ENCODE assay signal across 9 mouse cellular contexts in genomic region chr7:100550338-100551007, GRCm38 (mm10). TPM values are rescaled to one million over a fixed set of nuclear protein-coding genes. Genes with fewer than 3 reads are reported as not detected.
A peak's percentile ranks its signal among the peaks of the same experiment; 100 is the strongest.
DNase-seq lines count a peak whose midpoint lies in the region; ATAC-seq and TF ChIP-seq lines count a peak whose summit lies in the region.
"Had no signal": no experiment of that assay in that cellular context is flagged by ENCODE, and none has a peak within 500 bp of the region (broad histone marks: within the 10 kb centered on the region; RNA-seq: fewer than 3 reads in every experiment).

No protein-coding gene starts in this region.

- dilution Hi-C loops in CH12.LX (cut with MboI; ENCODE audit: extremely low pct_ligation_motif_present, extremely low pct_unique_long_range_greater_than_20kb, low sequenced_read_pairs) = no loop called here

- in situ Hi-C loops in CH12.LX (cut with MboI; ENCODE audit: low pct_ligation_motif_present, low pct_unique_long_range_greater_than_20kb, low sequenced_read_pairs) = no loop called here

- DNase-seq in heart, postnatal 25 days (ENCODE audit: low spot score) = no peak
- DNase-seq in CH12.LX (ENCODE audit: extremely low read depth) (no peak), adipocyte (ENCODE audit: low spot score) (peak; percentile 9)
- peak; percentile 46 for DNase-seq in lung, postnatal 36 days
- DNase-seq in thymus, adult 2 months = no peak

- peaks cover 38% of the 10 kb centered on the region for H3K4me1 ChIP-seq in heart, embryonic 12.5 days (replicated peaks)
- H3K4me1 ChIP-seq in CH12.LX (ENCODE audit: control insufficient read depth in 1 of 2, insufficient read depth in 2 of 2) = no peaks in the 10 kb centered on the region
- peaks cover 7% of the 10 kb centered on the region; the same call in 1 of the 2 replicates for H3K4me1 ChIP-seq in heart, embryonic 16.5 days (ENCODE audit: control insufficient read depth, insufficient read depth, low read length)
- H3K4me1 ChIP-seq in thymus, adult 2 months (replicated peaks; ENCODE audit: control insufficient read depth, insufficient read depth, low read length) = no peaks in the 10 kb centered on the region

- H3K9ac ChIP-seq in heart, embryonic 12.5 days = no peak overlapping the region; the same call in 1 of the 2 replicates
- H3K9ac ChIP-seq in CH12.LX (ENCODE audit: insufficient read depth, low read depth) = no peak overlapping the region
- no peak overlapping the region for H3K9ac ChIP-seq in heart, embryonic 16.5 days (ENCODE audit: low read length)
- H3K9ac ChIP-seq: neural tube, embryonic 12.5 days had no signal

- intact Hi-C loops in heart, postnatal 25 days (cut with DNase I) = no loop called here

- H3K27ac ChIP-seq in heart, embryonic 12.5 days (ENCODE audit: poor library complexity, severe bottlenecking) = peak overlapping the region; percentile 58
- no peak overlapping the region for H3K27ac ChIP-seq in CH12.LX (ENCODE audit: insufficient read depth, low read depth)
- H3K27ac ChIP-seq in heart, embryonic 16.5 days (ENCODE audit: low read length) = peak overlapping the region; percentile 61
- no peak overlapping the region for H3K27ac ChIP-seq in thymus, adult 2 months (ENCODE audit: control insufficient read depth, insufficient read depth, low read length)
- H3K27ac ChIP-seq: neural tube, embryonic 12.5 days had no signal

- H3K4me3 ChIP-seq in heart, embryonic 12.5 days = no peak overlapping the region
- no peak overlapping the region for H3K4me3 ChIP-seq in CH12.LX (replicated peaks in 1 of 3; ENCODE audit: low read depth in 2 of 3, low read length in 2 of 3, poor library complexity in 1 of 3)
- H3K4me3 ChIP-seq in heart, embryonic 16.5 days (ENCODE audit: low read length) = no peak overlapping the region
- no peak overlapping the region for H3K4me3 ChIP-seq in thymus, adult 2 months (ENCODE audit: control insufficient read depth, insufficient read depth, low read length)
- H3K4me3 ChIP-seq: neural tube, embryonic 12.5 days had no signal

- H3K36me3 ChIP-seq in heart, embryonic 12.5 days = peaks cover 22% of the 10 kb centered on the region
- peaks cover 11 to 80% of the 10 kb centered on the region in 2 experiments for H3K36me3 ChIP-seq in CH12.LX (replicated peaks in 1 of 2; ENCODE audit: control insufficient read depth in 1 of 2, insufficient read depth in 1 of 2, low read length in 1 of 2)
- peaks cover 6% of the 10 kb centered on the region; the same call in 1 of the 2 replicates for H3K36me3 ChIP-seq in heart, embryonic 16.5 days (ENCODE audit: control insufficient read depth, insufficient read depth)
- H3K36me3 ChIP-seq in thymus, adult 2 months (ENCODE audit: control insufficient read depth, insufficient read depth, low read length) = no peaks in the 10 kb centered on the region

- no peak overlapping the region for H3K4me2 ChIP-seq in heart, embryonic 12.5 days
- no peak overlapping the region for H3K4me2 ChIP-seq in CH12.LX (ENCODE audit: insufficient read depth, low read depth, poor library complexity, severe bottlenecking)
- H3K4me2 ChIP-seq in heart, embryonic 16.5 days (ENCODE audit: low read depth, low read length) = no peak overlapping the region
- H3K4me2 ChIP-seq: neural tube, embryonic 12.5 days had no signal

- no peak for TF ChIP-seq POLR2A in CH12.LX (IDR thresholded peaks at IDR 0.05; ENCODE audit: low read depth, low read length)
- no peak for TF ChIP-seq POLR2A in thymus, adult 2 months (IDR thresholded peaks at IDR 0.05; ENCODE audit: control insufficient read depth, extremely low read depth, insufficient read depth, low read length, poor library complexity)

- WGBS in heart, embryonic 12.5 days = 45% methylated on average over 5 of the region's 5 CpGs
- 39% methylated on average over 5 of the region's 5 CpGs for WGBS in heart, embryonic 16.5 days
- 86% methylated on average over 5 of the region's 5 CpGs for WGBS in thymus, adult 2 months

- H3K27me3 ChIP-seq in heart, embryonic 12.5 days (replicated peaks) = no peaks in the 10 kb centered on the region
- H3K27me3 ChIP-seq in CH12.LX (replicated peaks) = no peaks in the 10 kb centered on the region
- no peaks in the 10 kb centered on the region for H3K27me3 ChIP-seq in heart, embryonic 16.5 days (ENCODE audit: control insufficient read depth, insufficient read depth, low read length)
- H3K27me3 ChIP-seq in thymus, adult 2 months (ENCODE audit: control insufficient read depth, insufficient read depth, low read length) = no peaks in the 10 kb centered on the region
- H3K27me3 ChIP-seq: neural tube, embryonic 12.5 days had no signal

- H3K9me3 ChIP-seq in heart, embryonic 12.5 days (replicated peaks) = no peaks in the 10 kb centered on the region
- H3K9me3 ChIP-seq in CH12.LX (replicated peaks; ENCODE audit: low read length) = no peaks in the 10 kb centered on the region
- no peaks in the 10 kb centered on the region for H3K9me3 ChIP-seq in heart, embryonic 16.5 days (replicated peaks; ENCODE audit: control insufficient read depth, low read length)
- H3K9me3 ChIP-seq: neural tube, embryonic 12.5 days had no signal

- TF ChIP-seq EP300 in CH12.LX (IDR thresholded peaks at IDR 0.05; ENCODE audit: low read length) = no peak

- TF ChIP-seq RAD21 in CH12.LX (IDR thresholded peaks at IDR 0.05; ENCODE audit: low read depth, low read length) = peak; percentile 13

- H3K79me2 ChIP-seq in CH12.LX (replicated peaks; ENCODE audit: control insufficient read depth, extremely low read depth, insufficient read depth, poor library complexity, severe bottlenecking) = no peaks in the 10 kb centered on the region

- no peak for ATAC-seq in heart, embryonic 12.5 days (ENCODE audit: insufficient number of reproducible peaks, low FRiP score)
- ATAC-seq in heart, embryonic 16.5 days (replicated peaks; ENCODE audit: extremely low read depth, insufficient read depth, low FRiP score) = peak; percentile 54; the same call in 1 of the 2 replicates
- ATAC-seq in granulocyte monocyte progenitor cell, adult 5-6 weeks (replicated peaks; ENCODE audit: poor library complexity, severe bottlenecking) = no peak

- peak in 1 of 2 experiments; percentile 41; a peak in 2 of 4 replicates for TF ChIP-seq CTCF in CH12.LX (conservative IDR thresholded peaks at IDR 0.05 in 1 of 2, IDR thresholded peaks at IDR 0.05 in 1 of 2; ENCODE audit: low read depth in 2 of 2, low read length in 2 of 2)
- no peak for TF ChIP-seq CTCF in thymus, adult 2 months (IDR thresholded peaks at IDR 0.05; ENCODE audit: borderline replicate concordance, control insufficient read depth, extremely low read depth, insufficient read depth, low read length, poor library complexity)

RNA-seq across cellular contexts. Expression of gene Coa4, which starts 13.6 kb away (rescaled TPM):
- 18.9 and 19.2 TPM in 2 replicates for polyA plus RNA-seq in heart, embryonic 12.5 days (2016; fragmentation: Nextera tagmentation; extraction: Ambion mirVana)
- total RNA-seq in heart, postnatal 25 days (2021) = 10 to 100 TPM; 14.1 to 16.3 TPM
- total RNA-seq in CH12.LX (2012; rRNA removed) (22.9 and 25.5 TPM in 2 replicates), CH12.LX (2014; rRNA removed) (20.3 and 24.1 TPM in 2 replicates)
- 22.0 and 24.1 TPM in 2 replicates for polyA plus RNA-seq in CH12.LX (2012; ENCODE audit: insufficient read length, low read depth)
- polyA plus RNA-seq in heart, embryonic 16.5 days (2015; fragmentation: Nextera tagmentation; extraction: Ambion mirVana) = 18.7 and 24.0 TPM in 2 replicates
- 5.4 and 14.1 TPM in 2 replicates for total RNA-seq in granulocyte monocyte progenitor cell, adult 5-6 weeks (2014; fragmentation: Nextera tagmentation)
- total RNA-seq in granulocyte monocyte progenitor cell, adult 5-6 weeks (2017) = 20.0 and 21.1 TPM in 2 replicates
- 9.1 and 10.1 TPM in 2 replicates for polyA plus RNA-seq in thymus, adult 2 months (2012; rRNA removed)

RNA-seq across cellular contexts. Expression of gene Dnajb13, which starts 35.7 kb away (rescaled TPM):
- 0.10 and 0.28 TPM in 2 replicates for polyA plus RNA-seq in heart, embryonic 12.5 days (2016; fragmentation: Nextera tagmentation; extraction: Ambion mirVana)
- not detected for total RNA-seq in heart, postnatal 25 days (2021)
- 11.8 and 15.6 TPM in 2 replicates for total RNA-seq in CH12.LX (2012; rRNA removed)
- total RNA-seq in CH12.LX (2014; rRNA removed) = 24.5 and 32.0 TPM in 2 replicates
- polyA plus RNA-seq in CH12.LX (2012; ENCODE audit: insufficient read length, low read depth) = 13.9 and 17.8 TPM in 2 replicates
- 0.85 and 1.5 TPM in 2 replicates for polyA plus RNA-seq in heart, embryonic 16.5 days (2015; fragmentation: Nextera tagmentation; extraction: Ambion mirVana)
- not detected in 2 replicates for total RNA-seq in granulocyte monocyte progenitor cell, adult 5-6 weeks (2014; fragmentation: Nextera tagmentation)
- not detected in 2 replicates for total RNA-seq in granulocyte monocyte progenitor cell, adult 5-6 weeks (2017)
- 2.2 and 3.0 TPM in 2 replicates for polyA plus RNA-seq in thymus, adult 2 months (2012; rRNA removed)

RNA-seq across cellular contexts. Expression of gene Rab6a, which starts 56.7 kb away (rescaled TPM):
- polyA plus RNA-seq in heart, embryonic 12.5 days (2016; fragmentation: Nextera tagmentation; extraction: Ambion mirVana) = 122 and 124 TPM in 2 replicates
- total RNA-seq in heart, postnatal 25 days (2021) = 10 to 100 TPM; 61.3 to 68.2 TPM
- 11.1 and 12.0 TPM in 2 replicates for total RNA-seq in CH12.LX (2012; rRNA removed)
- 30.7 and 35.2 TPM in 2 replicates for total RNA-seq in CH12.LX (2014; rRNA removed)
- polyA plus RNA-seq in CH12.LX (2012; ENCODE audit: insufficient read length, low read depth) = 23.2 and 30.7 TPM in 2 replicates
- 75.8 and 76.5 TPM in 2 replicates for polyA plus RNA-seq in heart, embryonic 16.5 days (2015; fragmentation: Nextera tagmentation; extraction: Ambion mirVana)
- 55.9 and 62.1 TPM in 2 replicates for total RNA-seq in granulocyte monocyte progenitor cell, adult 5-6 weeks (2014; fragmentation: Nextera tagmentation)
- 43.0 and 56.3 TPM in 2 replicates for total RNA-seq in granulocyte monocyte progenitor cell, adult 5-6 weeks (2017)
- 25.9 and 36.9 TPM in 2 replicates for polyA plus RNA-seq in thymus, adult 2 months (2012; rRNA removed)

RNA-seq across cellular contexts. Expression of gene Ucp2, which starts 57.3 kb away (rescaled TPM):
- 240 and 245 TPM in 2 replicates for polyA plus RNA-seq in heart, embryonic 12.5 days (2016; fragmentation: Nextera tagmentation; extraction: Ambion mirVana)
- total RNA-seq in heart, postnatal 25 days (2021) = 100 to 1,000 TPM; 426 to 460 TPM
- total RNA-seq in CH12.LX (2012; rRNA removed) (94.0 and 131 TPM in 2 replicates), CH12.LX (2014; rRNA removed) (102 and 131 TPM in 2 replicates)
- polyA plus RNA-seq in CH12.LX (2012; ENCODE audit: insufficient read length, low read depth) = 542 and 635 TPM in 2 replicates
- polyA plus RNA-seq in heart, embryonic 16.5 days (2015; fragmentation: Nextera tagmentation; extraction: Ambion mirVana) = 150 and 195 TPM in 2 replicates
- 413 and 551 TPM in 2 replicates for total RNA-seq in granulocyte monocyte progenitor cell, adult 5-6 weeks (2014; fragmentation: Nextera tagmentation)
- 97.5 and 99.2 TPM in 2 replicates for total RNA-seq in granulocyte monocyte progenitor cell, adult 5-6 weeks (2017)
- polyA plus RNA-seq in thymus, adult 2 months (2012; rRNA removed) = 1,120 and 1,396 TPM in 2 replicates

RNA-seq across cellular contexts. Expression of gene Mrpl48, which starts 57.6 kb away (rescaled TPM):
- 74.3 and 76.2 TPM in 2 replicates for polyA plus RNA-seq in heart, embryonic 12.5 days (2016; fragmentation: Nextera tagmentation; extraction: Ambion mirVana)
- 10 to 100 TPM; 67.1 to 79.0 TPM for total RNA-seq in heart, postnatal 25 days (2021)
- total RNA-seq in CH12.LX (2012; rRNA removed) (39.1 and 42.5 TPM in 2 replicates), CH12.LX (2014; rRNA removed) (99.4 and 104 TPM in 2 replicates)
- polyA plus RNA-seq in CH12.LX (2012; ENCODE audit: insufficient read length, low read depth) = 98.5 and 110 TPM in 2 replicates
- polyA plus RNA-seq in heart, embryonic 16.5 days (2015; fragmentation: Nextera tagmentation; extraction: Ambion mirVana) = 84.1 and 93.5 TPM in 2 replicates
- total RNA-seq in granulocyte monocyte progenitor cell, adult 5-6 weeks (2014; fragmentation: Nextera tagmentation) = 67.1 TPM in 2 replicates
- 88.1 and 99.5 TPM in 2 replicates for total RNA-seq in granulocyte monocyte progenitor cell, adult 5-6 weeks (2017)
- polyA plus RNA-seq in thymus, adult 2 months (2012; rRNA removed) = 11.3 and 12.2 TPM in 2 replicates

Comparison
In these comparisons a context has a peak if more than half of its experiments do, and no peak if none do; other contexts are left out.
1. H3K27ac ChIP-seq: peak in heart, embryonic 12.5 days (single experiment) and heart, embryonic 16.5 days (single experiment); none in CH12.LX (single experiment) and thymus, adult 2 months (single experiment).
2. DNase-seq: peak in adipocyte (single experiment) and lung, postnatal 36 days (single experiment); none in heart, postnatal 25 days (single experiment), CH12.LX (single experiment) and thymus, adult 2 months (single experiment).